ENCODE assay signal across 22 mouse cellular contexts in genomic region chr10:106259811-106260210, GRCm38 (mm10).
DNase-seq lines count a peak whose midpoint lies in the region; TF ChIP-seq lines count a peak whose summit lies in the region.
"Had no signal": no experiment of that assay in that cellular context is flagged by ENCODE, and none has a peak within 500 bp of the region (broad histone marks: within the 10 kb centered on the region; RNA-seq: fewer than 3 reads in every experiment).

No protein-coding gene starts in this region.

- intact Hi-C loops in left cerebral cortex, postnatal 4 days (cut with DNase I) = no loop called here

- DNase-seq in frontal cortex, adult 2 months (ENCODE audit: extremely low spot score in 1 of 2, low spot score in 1 of 2) = peak; percentile 30 to 69
- no peak for DNase-seq in frontal cortex, postnatal 10 days (ENCODE audit: low spot score in 2 of 2)
- peak; percentile 5 to 9 for DNase-seq in left cerebral cortex, adult 18-20 months (ENCODE audit: low spot score in 2 of 2)
- no peak for DNase-seq in left cerebral cortex, postnatal 4 days
- peak; percentile 77 for DNase-seq in brain, adult 2 months (ENCODE audit: low read depth, low spot score)
- DNase-seq in brain, embryonic 14.5 days (ENCODE audit: low read depth) = peak; percentile 66
- no peak for DNase-seq in kidney, postnatal 25 days
- DNase-seq: adrenal gland, adult 2 months; adrenal gland, postnatal 36 days; B cell, adult 2 months; cerebellum, adult 8-10 months; cerebellum, postnatal 25 days; gastrocnemius, adult 2 months; gastrocnemius, postnatal 36 days; heart, adult 18-20 months; heart, postnatal 36 days; kidney, adult 2 months; kidney, postnatal 4 days; lung, adult 2 months; lung, postnatal 10 days; midbrain, embryonic 14.5 days; thymus, postnatal 4 days had no signal

- TF ChIP-seq POLR2A in brain, embryonic 14.5 days (IDR thresholded peaks at IDR 0.05; ENCODE audit: borderline replicate concordance, extremely low read depth, insufficient read depth, insufficient read length, poor library complexity, severe bottlenecking) = no peak

- TF ChIP-seq CTCF in brain, embryonic 14.5 days (IDR thresholded peaks at IDR 0.05; ENCODE audit: borderline replicate concordance, extremely low read depth, insufficient read depth, insufficient read length) = no peak

Comparison
In these comparisons a context has a peak if more than half of its experiments do, and no peak if none do; other contexts are left out.
1. DNase-seq: peak in frontal cortex, adult 2 months (2 of 2), left cerebral cortex, adult 18-20 months (2 of 2), brain, adult 2 months (single experiment) and brain, embryonic 14.5 days (single experiment); none in frontal cortex, postnatal 10 days (0 of 2), left cerebral cortex, postnatal 4 days (single experiment) and kidney, postnatal 25 days (0 of 2).